Mouse (Mus musculus): Measurements from ENCODE around the gene Gm973. TPM values are rescaled to one million over a fixed set of nuclear protein-coding genes. Genes with fewer than 3 reads are reported as not detected.

Gene Gm973
- polyA plus RNA-seq, 1 experiment = 6.4 TPM

GRCm38 (mm10) chr1:59594586-59595266 is 78.7 kb downstream of the Gm973 start:
- TF ChIP-seq CTCF (IDR thresholded peaks at IDR 0.05; ENCODE audit: borderline replicate concordance, extremely low read depth, insufficient read depth, insufficient read length) = no peak
- TF ChIP-seq POLR2A (IDR thresholded peaks at IDR 0.05; ENCODE audit: borderline replicate concordance, extremely low read depth, insufficient read depth, insufficient read length, poor library complexity, severe bottlenecking) = no peak
- DNase-seq (ENCODE audit: low read depth) = no peak

- no peak for TF ChIP-seq CTCF (IDR thresholded peaks at IDR 0.05; ENCODE audit: borderline replicate concordance, extremely low read depth, insufficient read depth, insufficient read length)
- TF ChIP-seq POLR2A (IDR thresholded peaks at IDR 0.05; ENCODE audit: borderline replicate concordance, extremely low read depth, insufficient read depth, insufficient read length, poor library complexity, severe bottlenecking) = no peak
- DNase-seq (ENCODE audit: low read depth) = no peak
These were observed 79.5 kb downstream of the Gm973 start for GRCm38 (mm10) chr1:59595609-59596008.

GRCm38 (mm10) chr1:59602531-59603416 is 86.7 kb downstream of the Gm973 start:
- TF ChIP-seq POLR2A (IDR thresholded peaks at IDR 0.05; ENCODE audit: borderline replicate concordance, extremely low read depth, insufficient read depth, insufficient read length, poor library complexity, severe bottlenecking) = no peak
- TF ChIP-seq CTCF (IDR thresholded peaks at IDR 0.05; ENCODE audit: borderline replicate concordance, extremely low read depth, insufficient read depth, insufficient read length) = no peak
- DNase-seq (ENCODE audit: low read depth) = peak; percentile 70

GRCm38 (mm10) chr1:59603417-59603712 is 87.3 kb downstream of the Gm973 start:
- no peak for DNase-seq (ENCODE audit: low read depth)
- TF ChIP-seq POLR2A (IDR thresholded peaks at IDR 0.05; ENCODE audit: borderline replicate concordance, extremely low read depth, insufficient read depth, insufficient read length, poor library complexity, severe bottlenecking) = no peak

GRCm38 (mm10) chr1:59603893-59604292 is 87.8 kb downstream of the Gm973 start:
- DNase-seq (ENCODE audit: low read depth) = peak; percentile 41
- TF ChIP-seq CTCF (IDR thresholded peaks at IDR 0.05; ENCODE audit: borderline replicate concordance, extremely low read depth, insufficient read depth, insufficient read length) (peak; percentile 63; the same call in 1 of the 2 replicates), POLR2A (IDR thresholded peaks at IDR 0.05; ENCODE audit: borderline replicate concordance, extremely low read depth, insufficient read depth, insufficient read length, poor library complexity, severe bottlenecking) (no peak)

GRCm38 (mm10) chr1:59606479-59606878 is 90.4 kb downstream of the Gm973 start:
- DNase-seq (ENCODE audit: low read depth) = peak; percentile 22
- TF ChIP-seq POLR2A (IDR thresholded peaks at IDR 0.05; ENCODE audit: borderline replicate concordance, extremely low read depth, insufficient read depth, insufficient read length, poor library complexity, severe bottlenecking) (no peak), CTCF (IDR thresholded peaks at IDR 0.05; ENCODE audit: borderline replicate concordance, extremely low read depth, insufficient read depth, insufficient read length) (no peak)

GRCm38 (mm10) chr1:59607071-59607470 is 91.0 kb downstream of the Gm973 start:
- no peak for TF ChIP-seq POLR2A (IDR thresholded peaks at IDR 0.05; ENCODE audit: borderline replicate concordance, extremely low read depth, insufficient read depth, insufficient read length, poor library complexity, severe bottlenecking)
- no peak for TF ChIP-seq CTCF (IDR thresholded peaks at IDR 0.05; ENCODE audit: borderline replicate concordance, extremely low read depth, insufficient read depth, insufficient read length)
- DNase-seq (ENCODE audit: low read depth) = peak; percentile 17

GRCm38 (mm10) chr1:59608125-59608762 is 92.2 kb downstream of the Gm973 start:
- DNase-seq (ENCODE audit: low read depth) = no peak
- TF ChIP-seq POLR2A (IDR thresholded peaks at IDR 0.05; ENCODE audit: borderline replicate concordance, extremely low read depth, insufficient read depth, insufficient read length, poor library complexity, severe bottlenecking) (no peak), CTCF (IDR thresholded peaks at IDR 0.05; ENCODE audit: borderline replicate concordance, extremely low read depth, insufficient read depth, insufficient read length) (no peak)

GRCm38 (mm10) chr1:59608920-59609319 is 92.9 kb downstream of the Gm973 start:
- DNase-seq (ENCODE audit: low read depth) = no peak
- TF ChIP-seq CTCF (IDR thresholded peaks at IDR 0.05; ENCODE audit: borderline replicate concordance, extremely low read depth, insufficient read depth, insufficient read length) (no peak), POLR2A (IDR thresholded peaks at IDR 0.05; ENCODE audit: borderline replicate concordance, extremely low read depth, insufficient read depth, insufficient read length, poor library complexity, severe bottlenecking) (no peak)

- TF ChIP-seq POLR2A (IDR thresholded peaks at IDR 0.05; ENCODE audit: borderline replicate concordance, extremely low read depth, insufficient read depth, insufficient read length, poor library complexity, severe bottlenecking) (no peak), CTCF (IDR thresholded peaks at IDR 0.05; ENCODE audit: borderline replicate concordance, extremely low read depth, insufficient read depth, insufficient read length) (peak; percentile 38; the same call in 1 of the 2 replicates)
- no peak for DNase-seq (ENCODE audit: low read depth)
These were observed 93.4 kb downstream of the Gm973 start for GRCm38 (mm10) chr1:59609458-59609857.

GRCm38 (mm10) chr1:59609896-59610295 is 93.8 kb downstream of the Gm973 start:
- no peak for TF ChIP-seq CTCF (IDR thresholded peaks at IDR 0.05; ENCODE audit: borderline replicate concordance, extremely low read depth, insufficient read depth, insufficient read length)
- TF ChIP-seq POLR2A (IDR thresholded peaks at IDR 0.05; ENCODE audit: borderline replicate concordance, extremely low read depth, insufficient read depth, insufficient read length, poor library complexity, severe bottlenecking) = no peak
- DNase-seq (ENCODE audit: low read depth) = no peak

Measured in brain, embryonic 14.5 days (tissue).